Mouse (Mus musculus) G1E (cell line): ENCODE measurements around the gene Lactbl1.

ENCODE experiments used
- CTCF ChIP-seq: IDR thresholded peaks from 2 replicates; pipeline ENCODE4 v1.5.1; 2012; ENCODE audit warnings: low read depth, low read length, inconsistent platforms, mixed read lengths
- GATA1 ChIP-seq: IDR thresholded peaks from 2 replicates; pipeline ENCODE4 v1.6.1; 2012; ENCODE audit warnings: borderline replicate concordance, low read length, inconsistent platforms, mixed read lengths
- GATA2 ChIP-seq: IDR thresholded peaks from 2 replicates; pipeline ENCODE4 v1.6.1; 2012; ENCODE audit warnings: low read depth, low read length, inconsistent platforms, borderline replicate concordance
- POLR2AphosphoS5 ChIP-seq: IDR thresholded peaks from 2 replicates; pipeline ENCODE4 v1.6.1; 2012; ENCODE audit warnings: low read depth, low read length, inconsistent platforms; ENCODE audit not compliant: insufficient replicate concordance
- TAL1 ChIP-seq: conservative IDR thresholded peaks from 2 replicates; pipeline ENCODE4 v1.6.1; 2012; ENCODE audit warnings: low read depth, low read length, inconsistent platforms, mixed read lengths

- TF ChIP-seq CTCF = no peak
- TF ChIP-seq GATA1 = no peak
- TF ChIP-seq POLR2AphosphoS5 = no peak
- no peak for TF ChIP-seq TAL1
- TF ChIP-seq GATA2 = no peak
Observed at GRCm38 (mm10) chr4:136594006-136594405, 28.4 kb upstream of the Lactbl1 start.
